Mouse (Mus musculus) bone marrow, adult 2 months (tissue): ENCODE measurements around the gene 1700025G04Rik.

ENCODE experiments used
- CTCF ChIP-seq: fragments of 200-500 bp; IDR thresholded peaks from 2 replicates; pipeline ENCODE4 v1.5.1; 2011; ENCODE audit warnings: low read length, control low read depth; ENCODE audit not compliant: control insufficient read depth, insufficient read depth
- POLR2A ChIP-seq: fragments of 200-500 bp; IDR thresholded peaks from 2 replicates; pipeline ENCODE4 v1.6.1; 2011; ENCODE audit warnings: low read depth, mild to moderate bottlenecking, control low read depth, low read length, borderline replicate concordance; ENCODE audit not compliant: control insufficient read depth

DNA sequence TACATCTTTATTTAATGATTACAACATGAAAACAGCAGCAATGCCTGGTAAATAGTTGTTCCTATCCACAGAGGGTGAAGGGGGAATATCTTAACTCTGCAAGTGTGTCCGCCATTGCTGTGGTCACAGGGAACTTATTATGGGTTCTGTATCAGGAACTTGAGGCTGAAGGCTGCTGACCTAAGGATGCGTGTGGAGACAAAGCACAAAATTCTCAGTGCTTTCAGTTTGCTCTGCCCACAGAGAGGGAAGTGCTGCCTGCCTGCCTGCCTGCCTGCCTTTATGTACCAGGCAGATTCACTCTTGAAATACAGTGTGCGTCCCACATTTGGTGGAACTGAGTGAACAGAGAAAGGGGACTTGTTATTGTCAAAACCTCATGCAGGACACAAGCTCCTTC is 172.2 kb downstream of the 1700025G04Rik start:
- no peak for TF ChIP-seq CTCF
- TF ChIP-seq POLR2A, result no peak
